Mouse (Mus musculus): ENCODE data around the gene Fbxl13.

The Fbxl13 gene

DNA sequence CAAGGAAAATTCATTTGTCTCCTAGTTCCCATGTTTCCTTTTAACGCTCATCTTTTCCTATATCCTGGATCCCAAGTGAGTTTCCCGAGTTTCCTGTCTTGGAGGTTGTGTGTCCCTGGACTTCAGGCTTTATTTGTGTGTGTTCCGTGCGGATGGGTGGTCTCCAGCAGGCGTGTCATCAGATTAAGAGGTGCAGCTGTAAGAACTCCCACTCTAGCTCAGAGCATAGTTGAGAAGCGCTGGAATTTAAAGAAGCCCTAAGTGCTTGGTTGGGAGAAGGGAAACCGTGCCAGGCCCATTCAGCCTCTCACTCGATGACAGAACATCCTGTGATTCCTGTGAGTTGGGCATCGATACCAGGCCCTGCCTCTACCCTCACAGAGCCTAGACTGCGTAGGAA is 132.1 kb downstream of the Fbxl13 start:
- no peak for DNase-seq

DNA sequence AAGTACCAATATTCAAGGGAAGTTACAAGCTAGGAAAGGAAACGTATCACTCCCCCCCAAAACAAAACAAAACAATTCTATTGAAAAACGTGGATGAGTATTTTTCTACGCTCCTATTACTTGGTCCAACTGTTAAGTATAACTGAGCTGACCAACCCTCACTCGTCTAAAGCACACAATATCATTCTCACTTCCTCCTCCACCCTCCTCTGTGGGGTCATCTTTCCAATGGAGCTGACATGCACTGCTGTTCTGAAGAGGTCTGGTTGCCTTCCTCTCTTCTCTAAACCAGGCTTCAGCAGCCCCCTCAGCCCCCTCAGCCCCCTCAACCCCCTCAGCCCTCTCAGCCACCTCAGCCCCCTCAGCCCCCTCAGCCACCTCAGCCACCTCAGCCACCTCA is 135.6 kb downstream of the Fbxl13 start:
- DNase-seq = no peak

DNA sequence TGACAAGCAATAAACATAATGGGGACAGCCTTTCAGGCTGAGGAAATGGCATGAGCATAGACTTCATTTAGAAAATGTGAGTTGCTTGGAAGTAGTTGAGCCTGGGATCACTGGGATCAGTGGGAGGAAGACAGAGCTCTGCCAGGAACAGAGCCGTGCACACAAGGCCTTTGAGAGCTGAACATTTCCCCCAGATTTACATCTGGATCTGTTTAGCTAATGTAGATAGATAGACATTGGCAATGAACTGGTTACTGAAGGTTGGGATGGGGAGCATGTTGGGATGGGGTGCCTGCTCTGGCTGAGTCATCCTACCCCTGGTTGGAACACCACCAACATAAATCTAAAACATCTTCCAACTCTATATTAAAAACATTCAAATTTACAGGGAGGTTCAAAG is 138.5 kb downstream of the Fbxl13 start:
- DNase-seq = no peak

DNA sequence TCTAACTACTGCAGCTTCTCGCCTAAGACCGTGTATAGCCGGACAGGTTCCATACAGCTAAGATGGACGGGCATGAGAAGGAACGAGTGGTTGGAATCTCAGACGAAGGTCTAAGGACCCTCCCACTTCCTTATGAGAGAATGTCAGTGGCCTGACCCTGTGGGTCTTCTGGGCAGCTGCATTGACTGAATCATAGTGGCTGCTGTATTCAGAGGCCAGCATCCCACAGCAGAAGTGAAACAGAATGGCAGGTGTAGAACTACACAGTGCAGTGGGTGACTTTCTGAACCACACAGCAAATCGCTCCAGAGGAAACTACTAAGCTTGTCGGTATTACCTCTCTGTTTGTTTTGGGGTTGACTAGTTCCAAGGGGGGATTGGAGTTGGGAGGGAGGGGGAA is 140.3 kb downstream of the Fbxl13 start:
- DNase-seq = no peak

DNA sequence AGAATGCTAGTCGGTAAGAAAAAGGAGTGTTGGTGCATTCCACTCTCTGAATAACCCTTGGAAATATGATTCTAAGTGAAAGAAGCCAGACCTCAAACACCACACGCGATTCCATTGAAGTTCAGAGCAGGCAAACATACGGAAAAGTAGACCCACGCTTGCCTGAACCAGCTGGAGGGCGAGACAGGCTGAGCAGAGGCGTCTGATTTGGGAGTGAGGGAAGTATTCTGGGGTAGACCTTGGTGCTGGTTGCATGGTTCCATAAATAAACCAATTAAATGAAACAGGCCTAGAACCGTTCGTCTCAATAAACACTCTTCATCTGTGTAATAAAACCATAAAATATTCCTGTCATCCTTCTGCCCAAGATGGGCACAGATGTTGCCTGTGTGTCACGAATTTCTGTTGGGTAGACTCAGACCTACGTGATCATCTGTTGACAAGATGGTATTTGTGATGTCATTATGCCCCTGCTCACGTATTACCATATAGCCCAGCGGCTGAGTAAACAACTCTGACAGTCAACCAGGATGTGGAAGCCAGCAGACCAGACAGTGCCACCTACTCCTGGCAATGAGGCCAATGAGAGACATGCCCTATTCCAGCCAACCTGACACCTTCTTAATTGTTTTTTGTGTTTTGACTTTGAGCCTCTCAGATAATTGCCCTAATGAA is 142.4 kb downstream of the Fbxl13 start:
- DNase-seq = no peak

DNA sequence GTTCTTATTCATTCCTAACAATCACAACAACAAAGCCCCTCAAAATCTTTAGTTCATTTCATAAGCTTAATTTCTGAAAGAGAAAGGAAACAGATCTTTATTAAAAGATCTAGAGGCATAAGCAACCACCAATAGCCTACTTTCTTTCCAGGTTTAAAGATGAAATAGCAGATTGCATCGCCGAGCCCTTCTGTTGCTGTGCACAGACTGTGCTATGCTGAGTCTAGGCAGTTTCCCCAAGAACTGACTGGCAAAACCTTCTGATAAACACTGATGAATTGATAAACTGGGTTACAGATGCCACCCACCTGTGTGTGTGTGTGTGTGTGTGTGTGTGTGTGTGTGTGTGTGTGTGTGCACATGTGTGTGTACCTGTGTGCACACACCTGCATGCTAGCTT is 144.5 kb downstream of the Fbxl13 start:
- DNase-seq = no peak

DNA sequence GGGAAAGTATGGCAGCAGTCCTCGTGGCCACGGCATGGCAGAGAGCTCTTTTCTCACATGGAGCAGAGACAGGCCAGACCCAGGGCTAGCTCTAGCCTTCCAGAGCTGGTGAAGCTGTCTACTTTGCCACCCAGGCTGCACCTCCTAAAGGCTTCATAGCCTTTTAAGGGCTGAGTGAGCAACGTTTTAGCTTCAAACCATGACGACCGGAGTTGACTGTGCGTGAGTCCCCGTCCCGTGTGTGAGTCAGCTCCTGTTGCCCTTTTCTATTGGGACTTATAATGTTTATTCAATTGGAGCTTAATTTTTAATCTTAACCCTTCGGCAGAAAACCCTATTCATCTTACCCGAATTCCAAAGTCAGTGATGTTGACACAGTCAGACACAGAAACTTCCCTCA is 145.3 kb downstream of the Fbxl13 start:
- no peak for DNase-seq

DNA sequence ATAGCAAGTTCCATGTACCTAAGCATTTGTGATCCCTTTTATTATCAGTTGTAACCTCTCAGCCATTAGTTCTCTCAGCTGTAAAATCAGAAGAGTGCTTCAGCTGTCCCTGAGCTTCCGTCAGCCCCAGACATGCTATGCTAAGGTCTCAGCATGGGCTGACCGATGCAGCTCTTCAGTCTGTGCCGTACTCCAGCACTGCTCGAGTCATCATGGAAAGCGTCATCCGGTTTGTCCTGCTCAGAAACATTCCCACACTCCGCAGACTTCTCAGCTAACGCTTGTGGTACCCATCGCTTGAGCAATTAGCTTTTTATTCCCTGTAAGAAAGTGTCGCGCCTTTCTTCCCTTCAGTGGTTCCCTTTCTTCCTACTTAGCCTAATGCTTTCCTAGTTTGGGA is 146.5 kb downstream of the Fbxl13 start:
- no peak for DNase-seq

DNA sequence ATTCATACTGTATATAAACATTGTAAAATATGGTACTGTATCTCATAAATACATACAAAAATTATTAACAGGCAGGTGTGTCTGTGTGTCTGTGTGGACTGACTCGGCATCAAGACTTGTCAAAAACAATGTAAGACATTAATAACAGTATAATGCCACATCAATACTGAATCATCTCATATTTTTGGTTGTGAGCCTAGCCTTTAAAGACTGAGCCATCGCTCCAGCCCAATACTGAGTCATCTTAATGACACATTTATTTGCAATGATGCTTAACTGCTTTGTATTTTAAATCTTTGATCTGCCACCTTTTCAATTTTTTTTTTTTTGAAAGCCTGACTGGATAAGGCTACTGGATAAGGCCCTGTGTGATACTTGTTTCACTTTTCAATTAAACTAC is 146.9 kb downstream of the Fbxl13 start:
- DNase-seq = no peak

DNA sequence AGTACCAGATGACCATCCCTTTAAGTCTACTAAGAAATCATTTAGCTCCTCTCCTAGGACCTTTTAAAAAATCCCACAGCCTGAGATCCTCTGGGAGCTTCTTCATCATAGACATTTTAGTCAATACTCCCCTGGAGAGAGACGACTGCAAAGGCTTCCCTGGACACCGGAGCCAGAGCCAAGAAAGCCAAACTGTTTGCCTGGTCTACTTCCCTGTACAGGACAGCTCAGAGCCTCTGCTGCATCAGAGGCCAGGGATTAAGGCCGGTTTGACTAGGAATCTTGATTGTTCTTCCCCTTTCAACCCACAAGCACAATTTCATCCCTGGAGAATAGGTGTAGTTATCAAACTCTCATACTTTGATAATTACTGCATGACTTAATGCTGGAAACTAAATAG is 148.6 kb downstream of the Fbxl13 start:
- no peak for DNase-seq

DNA sequence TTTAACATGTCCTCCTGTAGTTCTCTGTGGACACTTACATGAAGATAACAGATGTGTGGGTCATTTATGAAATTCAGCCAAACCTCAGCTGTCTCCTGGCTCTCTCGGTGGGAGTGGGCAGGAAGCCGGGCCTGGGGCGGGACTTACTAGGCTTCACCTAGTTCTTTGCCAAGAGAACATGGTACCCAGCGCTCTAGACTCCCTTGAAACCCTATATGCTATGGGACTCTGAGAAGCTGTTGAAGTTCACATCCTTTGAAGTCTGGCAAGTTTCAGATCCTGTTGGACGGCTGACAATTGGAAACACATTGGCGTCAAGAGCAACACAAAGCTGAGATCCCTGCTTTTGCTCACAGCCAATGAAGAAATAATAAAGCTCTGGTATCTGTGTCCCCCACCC is 149.1 kb downstream of the Fbxl13 start:
- DNase-seq = no peak

DNA sequence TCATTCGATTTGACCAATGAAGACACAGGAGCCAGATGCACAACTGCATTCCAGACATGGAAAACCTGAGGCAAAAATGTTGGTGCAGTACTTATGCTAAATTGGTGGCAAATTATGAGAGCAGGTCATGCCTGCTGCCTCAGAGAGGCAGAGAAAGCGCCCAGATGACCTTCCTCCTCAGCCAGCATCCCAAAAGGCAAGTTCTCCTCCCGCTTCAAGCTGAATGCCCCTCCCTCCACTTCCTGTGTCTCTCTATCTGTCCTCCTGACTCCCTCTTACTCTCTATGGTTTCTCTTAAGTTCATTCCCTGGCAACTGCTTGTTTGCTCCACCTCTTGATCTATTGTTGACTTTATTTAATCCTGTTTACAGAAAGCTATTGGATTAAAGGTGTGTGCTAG is 150.7 kb downstream of the Fbxl13 start:
- DNase-seq = no peak

DNA sequence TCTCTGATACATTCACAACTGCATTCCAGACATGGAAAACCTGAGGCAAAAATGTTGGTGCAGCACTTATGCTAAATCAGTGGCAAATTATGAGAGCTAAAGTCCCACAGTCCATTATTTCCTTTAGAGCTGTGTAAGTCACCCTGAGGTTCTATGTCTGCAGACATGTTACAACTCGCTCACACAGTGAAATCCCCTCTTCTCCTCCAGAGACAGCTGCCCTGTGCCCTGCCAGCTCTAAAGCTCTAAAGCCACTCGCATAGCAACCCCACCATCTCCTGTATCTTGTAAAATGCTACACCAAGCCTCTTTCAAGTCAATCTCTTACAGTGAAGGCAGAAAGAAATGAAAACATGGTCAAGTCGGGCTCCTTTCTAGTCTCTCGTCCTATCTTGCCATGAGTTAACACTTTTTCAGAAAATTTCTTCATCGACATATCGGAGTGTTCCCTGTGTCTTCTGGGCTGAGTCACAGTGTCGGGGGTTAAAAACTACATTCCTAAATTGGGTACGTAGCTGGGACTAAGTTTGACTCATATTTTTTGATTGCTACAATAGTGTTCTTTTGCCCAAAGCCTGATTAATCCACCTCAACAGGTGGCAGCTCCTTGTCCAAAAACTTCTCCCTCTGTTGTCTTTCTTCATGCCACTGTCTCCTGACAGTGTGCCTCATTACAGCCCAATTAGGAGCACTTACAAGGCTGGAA is 152.0 kb downstream of the Fbxl13 start:
- DNase-seq = no peak

DNA sequence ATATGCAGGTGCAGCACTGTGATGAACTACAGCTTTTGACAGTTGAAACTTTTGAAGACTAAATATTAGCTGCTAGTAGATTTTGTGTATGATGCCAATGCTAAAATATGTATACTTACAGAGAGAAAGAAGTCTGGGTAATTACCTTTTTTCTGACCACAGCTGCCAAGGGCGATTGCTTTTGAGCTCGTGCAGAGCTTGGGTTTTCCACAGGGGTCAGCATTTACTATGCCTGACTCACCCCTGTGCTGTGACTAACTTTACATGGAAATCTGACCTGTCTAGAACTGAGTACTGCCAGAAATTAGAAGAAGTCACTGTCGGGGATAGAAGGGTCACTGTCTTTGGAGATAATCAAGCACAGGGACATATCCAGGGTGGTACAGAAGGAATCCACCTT is 153.2 kb downstream of the Fbxl13 start:
- DNase-seq = no peak

DNA sequence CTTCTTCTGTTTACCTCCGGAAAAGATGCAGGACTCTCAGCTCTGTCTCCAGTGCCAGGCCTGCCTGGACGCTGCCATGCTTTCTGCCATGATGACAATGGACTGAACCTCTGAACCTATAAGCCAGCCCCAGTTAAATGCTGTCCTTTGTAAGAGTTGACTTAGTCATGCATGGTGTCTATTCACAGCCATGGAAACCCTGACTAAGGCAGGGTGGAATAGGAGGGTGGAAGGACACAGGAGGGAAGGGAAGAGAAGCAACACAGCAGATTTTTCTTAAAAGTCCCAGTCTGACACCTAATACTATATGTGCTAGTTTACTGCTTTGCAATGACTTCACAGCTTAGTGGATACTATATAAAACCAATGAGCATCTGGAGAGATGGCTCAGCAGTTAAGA is 154.0 kb downstream of the Fbxl13 start:
- DNase-seq = no peak

DNA sequence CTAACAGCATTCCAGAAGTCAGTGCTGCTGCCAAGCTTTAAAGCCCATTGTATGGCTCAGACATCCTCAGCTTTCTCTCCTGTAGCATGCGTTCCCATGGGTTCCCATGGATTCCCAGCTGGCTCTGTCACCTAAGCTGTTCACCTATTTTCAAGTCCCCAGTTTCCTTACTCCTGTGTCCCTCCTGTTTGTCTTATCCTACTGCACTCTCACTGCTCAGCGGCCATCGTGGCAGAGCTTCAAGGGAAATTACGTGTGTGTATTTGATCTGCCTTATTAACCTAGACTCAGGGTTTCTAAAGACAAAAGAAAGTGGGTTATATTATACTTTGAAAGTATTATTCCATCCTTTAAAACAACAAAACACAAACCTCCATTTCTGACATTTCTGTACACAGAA is 156.3 kb downstream of the Fbxl13 start:
- no peak for DNase-seq

DNA sequence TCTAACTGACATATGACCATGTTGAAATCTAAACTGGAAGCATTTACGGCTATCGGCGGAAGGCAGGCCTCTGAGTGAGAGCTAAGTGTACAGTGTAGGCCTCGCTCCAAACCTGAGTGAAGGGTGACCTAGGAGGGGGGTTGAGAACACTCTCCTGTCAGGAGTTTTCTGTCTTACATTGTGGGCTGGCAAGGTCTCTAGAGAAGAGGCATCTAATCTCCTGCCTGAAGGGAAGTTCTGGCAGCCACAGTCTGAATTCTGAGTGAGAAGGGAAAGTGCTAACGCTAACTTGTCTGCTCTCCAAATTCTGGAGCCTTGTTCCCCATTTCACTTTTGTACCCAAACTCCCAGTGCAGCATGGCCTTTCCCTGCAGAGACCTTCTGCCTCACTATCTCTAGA is 156.9 kb downstream of the Fbxl13 start:
- DNase-seq = no peak

DNA sequence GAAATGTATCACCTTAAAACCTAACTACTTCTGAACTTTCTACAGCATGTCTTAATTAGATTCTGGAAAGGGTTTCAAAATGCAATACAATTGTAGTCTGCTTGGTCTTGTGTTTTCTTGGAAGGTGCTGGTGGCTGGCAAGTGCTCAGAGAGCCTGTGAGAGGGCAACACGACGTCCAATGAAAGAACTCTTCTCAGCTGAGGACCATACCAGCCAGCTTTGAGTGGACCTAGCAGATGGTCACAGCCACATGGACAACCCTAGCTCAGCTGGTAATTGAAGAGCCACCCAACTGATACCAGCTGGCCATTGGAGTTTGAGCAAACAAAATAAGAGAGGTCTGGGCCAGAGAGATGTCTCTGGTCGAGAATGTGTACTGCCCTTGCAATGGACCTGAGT is 157.7 kb downstream of the Fbxl13 start:
- DNase-seq = no peak

DNA sequence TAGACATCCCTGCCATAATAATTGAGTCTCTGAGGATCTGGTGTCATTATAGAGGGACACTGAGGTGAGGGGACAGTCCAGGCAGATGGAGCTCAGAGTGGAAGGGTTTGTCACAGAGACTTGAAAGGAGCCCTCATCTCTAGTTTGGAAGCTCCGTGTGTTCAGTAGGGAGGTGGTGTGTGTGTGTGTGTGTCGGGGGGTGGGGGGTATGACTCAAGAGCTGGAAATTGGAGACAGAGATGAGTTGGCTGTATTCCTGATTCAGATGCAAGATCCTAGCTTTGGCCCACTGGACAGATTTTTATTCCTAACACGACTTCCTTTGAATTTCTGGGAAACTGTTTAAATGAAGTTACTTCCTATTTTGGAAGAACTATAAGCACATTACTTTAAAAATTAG is 158.1 kb downstream of the Fbxl13 start:
- no peak for DNase-seq

DNA sequence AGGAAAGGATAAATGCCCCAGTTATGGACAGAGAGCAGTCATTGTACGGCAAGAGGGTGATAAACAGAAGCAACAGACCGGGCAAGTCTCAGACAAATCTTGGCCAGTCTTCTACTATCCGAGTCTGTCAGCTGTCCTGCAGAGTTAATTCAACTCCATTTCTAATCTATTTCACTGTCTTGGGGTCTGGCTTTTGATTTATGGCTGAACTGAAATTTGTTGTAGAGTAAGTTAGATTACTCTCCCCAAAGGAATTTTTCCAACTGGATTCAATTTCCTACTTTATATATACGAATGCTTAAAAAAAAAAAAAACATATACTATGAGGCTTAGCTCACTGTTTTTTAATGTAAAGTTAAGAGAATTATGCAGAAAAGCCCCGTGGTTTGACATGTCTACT is 158.6 kb downstream of the Fbxl13 start:
- DNase-seq = no peak

DNA sequence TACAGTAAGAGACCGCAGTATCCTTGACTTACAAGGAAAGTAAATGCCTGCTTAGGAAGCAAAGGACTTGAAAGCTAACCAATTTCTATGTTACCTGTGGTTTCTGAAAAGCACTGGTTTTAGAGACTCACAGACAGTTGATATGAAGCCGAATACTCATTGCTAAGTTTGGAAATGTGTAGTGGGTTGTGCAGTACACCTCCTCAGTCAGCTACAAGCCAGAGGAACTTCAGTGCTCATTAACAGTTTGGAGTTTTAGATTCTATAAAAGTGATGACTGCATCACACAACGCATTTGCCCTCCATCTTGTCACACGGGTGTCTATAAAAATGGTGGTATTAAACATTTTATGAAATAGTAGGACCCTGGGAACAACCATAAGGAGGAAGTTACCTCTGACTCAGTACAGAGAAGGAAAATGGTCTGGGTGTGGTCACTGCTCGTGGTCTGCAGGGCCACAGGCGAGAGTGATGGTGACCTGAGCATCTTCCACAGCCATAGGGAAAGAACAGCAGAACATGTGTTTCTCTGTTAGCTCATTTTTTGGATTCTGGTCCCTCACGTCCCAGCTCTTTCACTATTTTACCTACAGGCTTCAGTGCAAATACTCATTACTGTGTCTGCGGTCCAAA is 160.1 kb downstream of the Fbxl13 start:
- no peak for DNase-seq

DNA sequence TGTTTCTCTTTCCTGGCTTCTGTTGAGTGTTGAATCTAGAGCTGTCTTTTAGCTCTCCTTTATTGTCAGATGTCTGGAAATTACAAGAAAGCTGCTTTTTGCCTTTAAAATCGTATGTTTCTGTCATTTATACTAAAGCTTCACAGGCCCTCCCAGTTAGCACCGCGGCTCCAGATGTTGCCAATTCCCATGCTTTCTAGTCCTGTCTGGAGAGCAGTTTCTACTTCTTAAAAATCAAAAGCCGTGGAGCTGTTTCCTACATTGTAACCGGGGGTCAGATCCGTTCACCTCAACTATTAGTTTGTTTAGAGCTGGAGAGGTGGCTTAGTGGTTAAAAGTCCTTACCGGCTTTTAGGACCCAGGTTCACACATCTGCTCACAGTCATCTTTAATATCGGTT is 162.2 kb downstream of the Fbxl13 start:
- no peak for DNase-seq

DNA sequence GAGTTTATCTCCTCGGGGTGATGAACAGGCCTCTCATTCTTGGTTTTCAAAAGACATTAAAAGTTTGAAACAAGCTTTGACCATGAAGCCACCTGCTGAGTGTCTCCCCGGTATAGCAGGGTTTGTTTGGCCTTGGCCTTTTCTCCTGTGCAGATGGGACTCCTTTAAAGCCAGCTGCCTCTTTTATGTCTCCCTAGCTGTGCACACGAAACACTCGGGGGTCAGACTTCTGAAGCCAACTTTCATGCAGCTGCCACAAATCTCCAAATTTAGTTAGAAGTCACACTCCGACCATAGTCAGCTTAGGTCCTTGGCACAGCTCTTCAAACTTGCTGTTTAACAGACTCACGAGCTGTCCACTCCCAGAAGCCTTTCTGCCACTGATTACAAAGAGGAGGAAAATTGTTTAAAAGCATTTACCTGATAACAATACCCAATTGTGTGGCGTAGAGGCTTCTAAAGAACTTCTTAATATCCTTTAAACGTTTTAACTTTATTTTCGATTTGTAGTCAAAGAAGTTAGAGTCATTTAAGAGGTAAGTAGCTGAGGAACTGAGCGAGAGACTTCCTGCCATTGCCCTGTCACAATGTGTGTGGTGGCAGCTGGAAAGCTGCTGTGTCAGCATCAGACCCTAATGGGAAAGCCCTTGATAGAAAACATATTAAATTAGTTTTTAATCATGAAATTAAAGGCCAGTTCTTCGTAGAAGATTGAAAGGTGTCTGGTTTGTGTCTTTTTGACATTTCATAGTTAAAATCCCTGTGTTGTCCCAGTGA is 162.8 kb downstream of the Fbxl13 start:
- DNase-seq = no peak

DNA sequence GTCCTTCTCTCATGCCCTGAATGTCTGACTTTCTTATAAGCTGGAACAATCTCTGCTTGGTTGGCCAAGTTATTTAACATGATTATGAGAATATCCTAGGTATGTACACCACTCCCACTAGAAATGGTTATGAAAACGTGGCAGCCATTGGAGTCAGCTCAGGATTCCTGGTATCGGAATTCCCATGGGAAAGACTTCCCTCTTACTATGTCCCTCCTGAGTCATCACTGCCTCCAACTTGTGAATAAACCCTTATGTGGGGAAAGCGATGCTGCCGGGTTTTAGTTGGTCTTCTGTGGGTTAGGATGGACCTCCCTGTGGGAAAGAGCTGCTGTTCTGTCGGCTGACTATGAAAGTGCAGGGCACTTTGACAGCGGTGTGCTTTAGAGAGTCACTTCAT is 163.9 kb downstream of the Fbxl13 start:
- no peak for DNase-seq
